Mouse (Mus musculus): ENCODE results near the gene Plekha7. TPM values are rescaled to one million over a fixed set of nuclear protein-coding genes. Genes with fewer than 3 reads are reported as not detected.

The Plekha7 gene
- polyA plus RNA-seq, 1 experiment: 3.8 TPM

DNA sequence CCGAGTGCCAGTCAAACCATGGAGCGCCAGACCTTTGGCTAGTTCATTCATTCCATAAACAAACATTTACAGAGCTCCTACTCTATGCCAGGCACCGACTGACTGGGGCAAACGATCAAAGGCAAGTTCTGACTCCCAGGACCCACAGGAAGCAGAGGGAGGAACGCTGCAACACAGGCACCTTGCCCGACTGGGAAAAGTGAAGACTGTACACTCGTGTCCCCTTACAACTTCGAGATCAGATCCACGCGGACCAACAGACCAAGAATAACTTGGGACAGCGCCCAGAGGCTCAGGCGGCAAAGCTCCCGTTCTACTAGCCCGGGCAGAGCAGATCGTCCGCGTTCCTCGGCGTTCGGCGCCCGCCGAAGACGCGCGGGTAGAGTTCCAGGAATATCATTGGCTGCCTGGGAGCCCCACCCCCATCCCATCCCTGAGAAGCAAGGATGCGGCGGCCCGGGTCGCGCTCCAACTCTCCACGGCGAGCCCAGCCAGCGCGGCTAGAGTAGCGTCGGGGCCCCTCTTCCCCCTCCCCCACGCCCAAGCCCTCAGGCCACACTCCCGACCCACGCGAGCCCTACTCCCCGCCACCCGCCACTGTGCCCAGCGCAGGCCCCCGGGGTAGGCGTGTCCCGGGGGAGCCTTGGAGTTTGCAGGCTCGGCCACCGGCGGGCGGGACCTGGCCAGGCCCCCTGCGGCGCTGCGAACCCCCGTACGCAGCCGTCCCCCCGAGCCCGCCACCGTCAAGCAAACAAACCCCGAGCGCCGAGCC is 891 bp downstream of the Plekha7 start:
- peaks cover 10% of the 10 kb centered on the region for H3K4me1 ChIP-seq (ENCODE audit: control insufficient read depth, insufficient read depth, insufficient read length)
- WGBS: 1% methylated on average over 63 of the region's 63 CpGs
- peaks cover 19% of the 10 kb centered on the region for H3K27me3 ChIP-seq (ENCODE audit: control insufficient read depth, insufficient read depth, low read length)
- H3K4me3 ChIP-seq (ENCODE audit: extremely low read depth, insufficient read depth, insufficient read length): peak overlapping the region; percentile 88
- H3K36me3 ChIP-seq (ENCODE audit: control insufficient read depth, insufficient read depth, low read length): no peaks in the 10 kb centered on the region
- TF ChIP-seq CTCF (IDR thresholded peaks at IDR 0.05; ENCODE audit: extremely low read depth, insufficient read depth, insufficient read length, insufficient replicate concordance): no peak
- TF ChIP-seq POLR2A (IDR thresholded peaks at IDR 0.05; ENCODE audit: low read depth, low read length): no peak
- DNase-seq (ENCODE audit: low read depth in 1 of 2, low spot score in 2 of 2): peak in 1 of 2 experiments; percentile 8
- H3K27ac ChIP-seq (ENCODE audit: insufficient read depth, low read length): no peak overlapping the region

DNA sequence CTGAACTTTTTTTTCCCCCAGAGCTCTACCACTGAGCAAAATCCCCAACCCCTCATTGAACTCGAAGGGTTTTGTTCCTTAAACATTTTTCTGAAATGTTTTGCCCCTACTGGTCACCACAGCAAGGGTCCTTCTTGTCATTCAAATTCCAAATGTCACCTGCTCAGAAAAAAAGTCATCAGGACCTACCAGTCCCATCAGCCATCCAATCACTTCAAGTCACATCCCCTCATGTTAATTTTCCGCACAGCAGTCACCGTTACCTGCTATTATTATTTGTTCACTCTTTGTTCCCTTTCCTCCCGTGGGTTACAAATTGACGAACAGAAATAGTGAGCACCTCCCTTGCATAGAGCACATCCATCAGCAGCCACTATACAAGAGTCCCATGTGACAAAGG is 1.6 kb downstream of the Plekha7 start:
- no peak for DNase-seq (ENCODE audit: low read depth in 1 of 2, low spot score in 2 of 2)
- peaks cover 19% of the 10 kb centered on the region for H3K27me3 ChIP-seq (ENCODE audit: control insufficient read depth, insufficient read depth, low read length)
- TF ChIP-seq POLR2A (IDR thresholded peaks at IDR 0.05; ENCODE audit: low read depth, low read length) (no peak), CTCF (IDR thresholded peaks at IDR 0.05; ENCODE audit: extremely low read depth, insufficient read depth, insufficient read length, insufficient replicate concordance) (no peak)
- peaks cover 10% of the 10 kb centered on the region for H3K4me1 ChIP-seq (ENCODE audit: control insufficient read depth, insufficient read depth, insufficient read length)
- no peak overlapping the region for H3K27ac ChIP-seq (ENCODE audit: insufficient read depth, low read length)
- no peak overlapping the region for H3K4me3 ChIP-seq (ENCODE audit: extremely low read depth, insufficient read depth, insufficient read length)
- 13% methylated on average over 5 of the region's 5 CpGs for WGBS
- H3K36me3 ChIP-seq (ENCODE audit: control insufficient read depth, insufficient read depth, low read length): no peaks in the 10 kb centered on the region

DNA sequence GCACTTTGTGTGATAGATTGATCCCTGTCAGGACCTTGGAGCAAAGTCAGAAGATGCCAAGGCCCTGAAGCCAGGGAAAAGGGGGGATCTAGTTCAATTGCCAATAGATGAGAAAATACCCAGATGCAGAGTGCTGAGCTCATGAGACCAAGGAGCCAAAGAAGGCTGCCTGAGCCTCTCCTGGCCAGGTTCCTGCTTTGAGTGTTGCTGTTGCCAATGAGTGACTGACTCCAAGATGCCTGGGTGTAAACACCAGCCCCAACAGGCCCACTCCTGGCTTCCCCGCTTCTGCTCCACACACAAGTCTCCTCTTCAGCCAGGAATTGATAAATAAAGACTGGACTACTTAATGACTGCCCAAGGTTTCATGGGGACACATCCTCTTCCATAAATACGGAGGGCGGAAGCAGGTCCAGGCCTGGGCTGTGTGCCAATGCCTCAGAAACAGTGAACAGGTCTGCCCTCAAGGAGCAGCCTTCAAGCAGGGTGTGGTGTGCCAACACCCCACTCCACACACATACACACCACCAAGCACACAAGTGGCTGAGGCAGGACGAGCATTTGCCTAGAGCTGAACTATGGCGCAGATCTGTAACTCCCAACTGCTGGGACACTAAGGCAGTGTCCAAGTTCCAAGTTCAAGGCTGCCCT is 6.4 kb downstream of the Plekha7 start:
- Histone ChIP-seq H3K4me3 (ENCODE audit: extremely low read depth, insufficient read depth, insufficient read length) (no peak overlapping the region), H3K36me3 (ENCODE audit: control insufficient read depth, insufficient read depth, low read length) (no peaks in the 10 kb centered on the region), H3K4me1 (ENCODE audit: control insufficient read depth, insufficient read depth, insufficient read length) (no peaks in the 10 kb centered on the region), H3K27me3 (ENCODE audit: control insufficient read depth, insufficient read depth, low read length) (no peaks in the 10 kb centered on the region), H3K27ac (ENCODE audit: insufficient read depth, low read length) (no peak overlapping the region)
- DNase-seq (ENCODE audit: low read depth in 1 of 2, low spot score in 2 of 2): no peak
- no peak for TF ChIP-seq CTCF (IDR thresholded peaks at IDR 0.05; ENCODE audit: extremely low read depth, insufficient read depth, insufficient read length, insufficient replicate concordance)
- no peak for TF ChIP-seq POLR2A (IDR thresholded peaks at IDR 0.05; ENCODE audit: low read depth, low read length)
- WGBS: 91% methylated on average over 5 of the region's 5 CpGs

DNA sequence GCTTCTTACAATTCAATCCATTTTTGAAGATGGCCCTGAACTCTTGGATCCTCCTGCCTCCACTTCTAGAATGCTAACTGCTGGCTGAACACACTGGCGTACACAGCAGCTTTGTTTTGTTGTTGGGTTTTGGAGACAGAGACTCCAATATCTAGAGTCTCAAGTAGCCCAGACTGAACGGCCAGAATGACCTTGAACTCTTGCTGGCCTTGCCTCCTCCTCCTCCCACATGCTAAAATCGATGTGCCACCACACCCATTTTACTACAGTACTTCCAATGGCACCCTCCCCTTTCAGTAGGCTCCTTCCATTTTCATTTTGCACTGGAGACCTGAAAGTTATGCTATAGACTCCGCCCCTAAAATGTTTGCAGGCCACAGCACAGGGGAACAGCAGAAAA is 7.0 kb downstream of the Plekha7 start:
- H3K27me3 ChIP-seq (ENCODE audit: control insufficient read depth, insufficient read depth, low read length): no peaks in the 10 kb centered on the region
- no peak overlapping the region for H3K4me3 ChIP-seq (ENCODE audit: extremely low read depth, insufficient read depth, insufficient read length)
- no peaks in the 10 kb centered on the region for H3K4me1 ChIP-seq (ENCODE audit: control insufficient read depth, insufficient read depth, insufficient read length)
- no peak for DNase-seq (ENCODE audit: low read depth in 1 of 2, low spot score in 2 of 2)
- no peak for TF ChIP-seq CTCF (IDR thresholded peaks at IDR 0.05; ENCODE audit: extremely low read depth, insufficient read depth, insufficient read length, insufficient replicate concordance)
- no peak for TF ChIP-seq POLR2A (IDR thresholded peaks at IDR 0.05; ENCODE audit: low read depth, low read length)
- H3K36me3 ChIP-seq (ENCODE audit: control insufficient read depth, insufficient read depth, low read length): no peaks in the 10 kb centered on the region
- WGBS: 78% methylated on average over 4 of the region's 4 CpGs
- no peak overlapping the region for H3K27ac ChIP-seq (ENCODE audit: insufficient read depth, low read length)

DNA sequence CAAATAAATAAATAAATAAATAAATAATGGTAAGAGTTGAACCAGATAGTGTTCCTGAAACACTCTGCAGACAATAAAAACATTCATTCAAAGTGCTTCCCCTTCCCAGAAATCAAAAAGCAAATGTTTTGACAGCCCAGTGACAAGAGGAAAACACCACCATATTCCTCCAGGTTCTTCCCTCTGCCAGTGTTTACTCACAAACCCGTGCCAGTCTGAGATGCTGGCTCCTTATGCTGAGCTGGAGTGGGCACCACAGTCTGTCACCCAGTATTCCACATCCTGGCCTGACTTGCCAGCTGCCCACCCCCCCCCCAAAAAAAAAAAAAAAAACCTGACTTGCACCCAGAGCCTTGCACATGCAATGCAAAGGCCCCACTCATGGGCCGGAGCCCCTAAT is 9.3 kb downstream of the Plekha7 start:
- H3K4me3 ChIP-seq (ENCODE audit: extremely low read depth, insufficient read depth, insufficient read length): no peak overlapping the region
- no peaks in the 10 kb centered on the region for H3K4me1 ChIP-seq (ENCODE audit: control insufficient read depth, insufficient read depth, insufficient read length)
- 85% methylated on average over 2 of the region's 2 CpGs for WGBS
- no peaks in the 10 kb centered on the region for H3K27me3 ChIP-seq (ENCODE audit: control insufficient read depth, insufficient read depth, low read length)
- no peak for TF ChIP-seq POLR2A (IDR thresholded peaks at IDR 0.05; ENCODE audit: low read depth, low read length)
- TF ChIP-seq CTCF (IDR thresholded peaks at IDR 0.05; ENCODE audit: extremely low read depth, insufficient read depth, insufficient read length, insufficient replicate concordance): no peak
- no peak for DNase-seq (ENCODE audit: low read depth in 1 of 2, low spot score in 2 of 2)
- H3K36me3 ChIP-seq (ENCODE audit: control insufficient read depth, insufficient read depth, low read length): no peaks in the 10 kb centered on the region
- H3K27ac ChIP-seq (ENCODE audit: insufficient read depth, low read length): no peak overlapping the region

DNA sequence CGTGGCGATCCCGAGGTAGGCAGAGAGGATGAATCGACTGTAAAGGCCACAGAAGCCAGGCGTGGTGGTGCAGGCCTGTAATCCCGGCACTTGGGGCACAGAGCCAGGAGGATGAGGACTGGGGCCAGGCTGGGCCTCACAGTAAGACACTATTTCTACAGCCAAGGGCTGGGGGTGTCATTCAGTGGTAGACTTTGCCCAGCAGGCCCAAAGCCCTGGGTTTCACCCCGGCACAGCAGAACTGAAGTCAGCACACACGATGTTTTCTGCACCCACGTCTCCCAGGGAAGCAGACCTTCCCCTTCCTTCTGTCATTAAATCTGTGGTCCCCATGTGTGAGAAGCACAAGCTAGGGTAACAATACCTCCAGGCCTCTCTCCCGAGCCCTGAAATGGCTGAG is 9.8 kb downstream of the Plekha7 start:
- Histone ChIP-seq H3K27ac (ENCODE audit: insufficient read depth, low read length) (no peak overlapping the region), H3K27me3 (ENCODE audit: control insufficient read depth, insufficient read depth, low read length) (no peaks in the 10 kb centered on the region), H3K4me1 (ENCODE audit: control insufficient read depth, insufficient read depth, insufficient read length) (no peaks in the 10 kb centered on the region), H3K36me3 (ENCODE audit: control insufficient read depth, insufficient read depth, low read length) (no peaks in the 10 kb centered on the region), H3K4me3 (ENCODE audit: extremely low read depth, insufficient read depth, insufficient read length) (no peak overlapping the region)
- WGBS: 86% methylated on average over 10 of the region's 10 CpGs
- no peak for DNase-seq (ENCODE audit: low read depth in 1 of 2, low spot score in 2 of 2)
- no peak for TF ChIP-seq POLR2A (IDR thresholded peaks at IDR 0.05; ENCODE audit: low read depth, low read length)
- no peak for TF ChIP-seq CTCF (IDR thresholded peaks at IDR 0.05; ENCODE audit: extremely low read depth, insufficient read depth, insufficient read length, insufficient replicate concordance)

DNA sequence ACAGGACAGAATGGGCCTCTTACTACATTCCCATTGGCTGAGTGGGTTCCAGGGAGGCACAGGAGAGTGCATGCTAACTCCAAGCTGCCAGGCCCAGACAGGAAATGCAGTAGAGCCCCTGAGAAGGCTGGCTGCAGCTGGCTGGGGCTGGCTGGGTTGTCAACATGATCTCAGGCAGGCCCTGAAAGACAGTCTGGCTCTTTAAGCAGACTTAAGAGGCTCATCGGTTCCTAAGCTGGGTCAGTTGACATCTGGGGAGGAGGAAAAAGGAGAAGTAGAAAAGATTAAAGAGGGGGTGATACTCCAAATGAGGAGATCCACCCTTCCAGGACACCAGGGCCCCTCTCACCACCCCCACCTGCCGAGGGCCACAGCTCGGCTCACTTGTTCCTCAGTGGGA is 13.2 kb downstream of the Plekha7 start:
- H3K4me1 ChIP-seq (ENCODE audit: control insufficient read depth, insufficient read depth, insufficient read length): no peaks in the 10 kb centered on the region
- H3K36me3 ChIP-seq (ENCODE audit: control insufficient read depth, insufficient read depth, low read length): no peaks in the 10 kb centered on the region
- DNase-seq (ENCODE audit: low read depth in 1 of 2, low spot score in 2 of 2): no peak
- no peak overlapping the region for H3K4me3 ChIP-seq (ENCODE audit: extremely low read depth, insufficient read depth, insufficient read length)
- TF ChIP-seq POLR2A (IDR thresholded peaks at IDR 0.05; ENCODE audit: low read depth, low read length): no peak
- TF ChIP-seq CTCF (IDR thresholded peaks at IDR 0.05; ENCODE audit: extremely low read depth, insufficient read depth, insufficient read length, insufficient replicate concordance): no peak
- WGBS: 20% methylated on average over 3 of the region's 3 CpGs
- H3K27ac ChIP-seq (ENCODE audit: insufficient read depth, low read length): no peak overlapping the region
- no peaks in the 10 kb centered on the region for H3K27me3 ChIP-seq (ENCODE audit: control insufficient read depth, insufficient read depth, low read length)
